Mouse (Mus musculus) MEL (cell line): ENCODE data around the gene Synpo2. TPM values are rescaled to one million over a fixed set of nuclear protein-coding genes. Genes with fewer than 3 reads are reported as not detected.

Experiments used
- DNase-seq: peaks from one replicate; pipeline ENCODE4 v3.0.0; 2011; ENCODE audit warnings: low read depth, low spot score
- H3K27ac ChIP-seq: 2 replicates; pipeline ENCODE4 v1.5.1; 2012; ENCODE audit warnings: low read depth, mild to moderate bottlenecking, control low read depth, low read length, moderate library complexity; ENCODE audit not compliant: control insufficient read depth
- H3K27me3 ChIP-seq, 2 experiments: fragments of 150-350 bp in 1 of 2; sonication (generic) in 1 of 2; 2 replicates each; pipeline ENCODE4 v1.6.1; 2012; ENCODE audit warnings: low read length in 2 of 2, mild to moderate bottlenecking in 2 of 2, improper control_type of control experiment in 1 of 2, moderate library complexity in 1 of 2; ENCODE audit not compliant: insufficient read depth in 2 of 2, control insufficient read depth in 1 of 2
- H3K36me3 ChIP-seq, 2 experiments: 2 replicates each; pipeline ENCODE4 v1.6.1; 2012 to 2014; ENCODE audit warnings: low read length in 2 of 2, improper control_type of control experiment in 1 of 2, inconsistent platforms in 1 of 2, mild to moderate bottlenecking in 1 of 2; ENCODE audit not compliant: insufficient read depth in 2 of 2, control insufficient read depth in 1 of 2
- H3K4me1 ChIP-seq, 2 experiments: fragments of 150-350 bp in 1 of 2; sonication (generic) in 1 of 2; 2 replicates each; pipeline ENCODE4 v1.6.1; 2012; ENCODE audit warnings: low read length in 2 of 2, improper control_type of control experiment in 1 of 2, mild to moderate bottlenecking in 1 of 2; ENCODE audit not compliant: insufficient read depth in 2 of 2, control insufficient read depth in 1 of 2
- H3K4me3 ChIP-seq, 2 experiments: fragments of 150-350 bp in 1 of 2; sonication (generic) in 1 of 2; 2 replicates each; pipeline ENCODE4 v1.5.1; 2012; ENCODE audit warnings: low read depth in 2 of 2, low read length in 2 of 2, mild to moderate bottlenecking in 2 of 2, moderate library complexity in 2 of 2, control low read depth in 1 of 2, improper control_type of control experiment in 1 of 2; ENCODE audit not compliant: control insufficient read depth in 1 of 2, insufficient read depth in 1 of 2
- H3K79me2 ChIP-seq: 2 replicates; pipeline ENCODE4 v1.6.1; 2012; ENCODE audit warnings: mild to moderate bottlenecking, low read length, moderate library complexity; ENCODE audit not compliant: control insufficient read depth, poor library complexity, insufficient read depth
- H3K9ac ChIP-seq: 2 replicates; pipeline ENCODE4 v1.6.1; 2012; ENCODE audit warnings: low read depth, mild to moderate bottlenecking, control low read depth, low read length, moderate library complexity; ENCODE audit not compliant: control insufficient read depth, poor library complexity, severe bottlenecking
- H3K9me3 ChIP-seq: fragments of 150-350 bp; sonication (generic); replicated peaks from 2 replicates; pipeline ENCODE4 v1.6.1; 2012; ENCODE audit warnings: mild to moderate bottlenecking, low read length, improper control_type of control experiment, moderate library complexity; ENCODE audit not compliant: insufficient read depth
- BHLHE40 ChIP-seq: IDR thresholded peaks from 2 replicates; pipeline ENCODE4 v1.6.1; 2012; ENCODE audit warnings: low read depth, mild to moderate bottlenecking, inconsistent platforms, low read length, improper control_type of control experiment, borderline replicate concordance
- CHD1 ChIP-seq: IDR thresholded peaks from 2 replicates; pipeline ENCODE4 v1.6.1; 2012; ENCODE audit warnings: low read depth, mild to moderate bottlenecking, inconsistent platforms, low read length, improper control_type of control experiment
- E2F4 ChIP-seq: IDR thresholded peaks from 2 replicates; pipeline ENCODE4 v1.6.1; 2011; ENCODE audit warnings: low read depth, low read length, improper control_type of control experiment, borderline replicate concordance
- EP300 ChIP-seq, 2 experiments: IDR thresholded peaks; 2 replicates each; pipeline ENCODE4 v1.6.1; 2011; ENCODE audit warnings: improper control_type of control experiment in 2 of 2, low read length in 2 of 2, low read depth in 1 of 2, mild to moderate bottlenecking in 1 of 2
- GABPA ChIP-seq: IDR thresholded peaks from 2 replicates; pipeline ENCODE4 v1.6.1; 2012; ENCODE audit warnings: low read depth, mild to moderate bottlenecking, inconsistent platforms, low read length, improper control_type of control experiment, moderate library complexity
- HCFC1 ChIP-seq: IDR thresholded peaks from 2 replicates; pipeline ENCODE4 v1.6.1; 2012; ENCODE audit warnings: low read depth, mild to moderate bottlenecking, inconsistent platforms, low read length, improper control_type of control experiment, moderate library complexity
- MAX ChIP-seq: IDR thresholded peaks from 2 replicates; pipeline ENCODE4 v1.6.1; 2011; ENCODE audit warnings: low read length, improper control_type of control experiment
- MXI1 ChIP-seq: IDR thresholded peaks from 2 replicates; pipeline ENCODE4 v1.6.1; 2011; ENCODE audit warnings: mild to moderate bottlenecking, low read depth, low read length, improper control_type of control experiment
- MYB ChIP-seq: IDR thresholded peaks from 2 replicates; pipeline ENCODE4 v1.6.1; 2011; ENCODE audit warnings: mild to moderate bottlenecking, low read depth, low read length, improper control_type of control experiment
- MYC ChIP-seq: IDR thresholded peaks from 2 replicates; pipeline ENCODE4 v1.6.1; 2011; ENCODE audit warnings: low read depth, mild to moderate bottlenecking, low read length, improper control_type of control experiment, moderate library complexity
- NRF1 ChIP-seq: IDR thresholded peaks from 2 replicates; pipeline ENCODE4 v1.6.1; 2014; ENCODE audit warnings: low read depth, mild to moderate bottlenecking, inconsistent platforms, low read length, improper control_type of control experiment, moderate library complexity; ENCODE audit not compliant: poor library complexity, insufficient read depth, severe bottlenecking
- POLR2A ChIP-seq, 2 experiments: IDR thresholded peaks; 2 replicates each; pipeline ENCODE4 v1.6.1; 2011 to 2012; ENCODE audit warnings: low read length in 2 of 2, mild to moderate bottlenecking in 2 of 2, control low read depth in 1 of 2, improper control_type of control experiment in 1 of 2, low read depth in 1 of 2, moderate library complexity in 1 of 2; ENCODE audit not compliant: control insufficient read depth in 1 of 2, insufficient read depth in 1 of 2, poor library complexity in 1 of 2
- RCOR1 ChIP-seq: IDR thresholded peaks from 2 replicates; pipeline ENCODE4 v1.6.1; 2012; ENCODE audit warnings: low read depth, mild to moderate bottlenecking, inconsistent platforms, low read length, improper control_type of control experiment
- TAL1 ChIP-seq: IDR thresholded peaks from 2 replicates; pipeline ENCODE4 v1.6.1; 2012; ENCODE audit warnings: mild to moderate bottlenecking, inconsistent platforms, low read length, moderate library complexity, mixed read lengths
- TCF12 ChIP-seq: IDR thresholded peaks from 2 replicates; pipeline ENCODE4 v1.6.1; 2014; ENCODE audit warnings: low read depth, mild to moderate bottlenecking, inconsistent platforms, low read length, improper control_type of control experiment, moderate library complexity
- UBTF ChIP-seq: IDR thresholded peaks from 2 replicates; pipeline ENCODE4 v1.6.1; 2012; ENCODE audit warnings: low read depth, mild to moderate bottlenecking, inconsistent platforms, low read length, improper control_type of control experiment, moderate library complexity, borderline replicate concordance; ENCODE audit not compliant: insufficient read depth
- USF1 ChIP-seq: IDR thresholded peaks from 2 replicates; pipeline ENCODE4 v1.6.1; 2014; ENCODE audit warnings: low read depth, mild to moderate bottlenecking, inconsistent platforms, low read length, improper control_type of control experiment, moderate library complexity
- USF2 ChIP-seq, 2 experiments: IDR thresholded peaks; 2 replicates each; pipeline ENCODE4 v1.6.1; 2011 to 2012; ENCODE audit warnings: improper control_type of control experiment in 2 of 2, low read length in 2 of 2, borderline replicate concordance in 1 of 2, inconsistent platforms in 1 of 2, low read depth in 1 of 2, mild to moderate bottlenecking in 1 of 2; ENCODE audit not compliant: insufficient read depth in 1 of 2
- ZKSCAN1 ChIP-seq: IDR thresholded peaks from 2 replicates; pipeline ENCODE4 v1.6.1; 2012; ENCODE audit warnings: low read depth, mild to moderate bottlenecking, inconsistent platforms, low read length, improper control_type of control experiment, moderate library complexity
- polyA plus RNA-seq, 2 experiments: library from polyadenylated mRNA; stranded (reverse) in 1 of 2; unstranded in 1 of 2; fragments of >175 nt in 1 of 2; fragments of >200 nt in 1 of 2; gene quantifications; 2 replicates each; pipeline versions ENCODE4 v1.2.1 to v1.2.4; 2012; ENCODE audit warnings: low replicate concordance in 2 of 2, low read depth in 1 of 2; ENCODE audit not compliant: insufficient read length in 2 of 2, insufficient read depth in 1 of 2, missing spikeins in 1 of 2
- total RNA-seq: library from RNA; depleted of rRNA; stranded (reverse); fragments of 300-350 nt; gene quantifications from 2 replicates; pipeline ENCODE4 v1.2.3, GENCODE M21; 2012

The Synpo2 gene
- total and polyA plus RNA-seq, 3 experiments: 0.04 TPM; not detected in 2

DNA sequence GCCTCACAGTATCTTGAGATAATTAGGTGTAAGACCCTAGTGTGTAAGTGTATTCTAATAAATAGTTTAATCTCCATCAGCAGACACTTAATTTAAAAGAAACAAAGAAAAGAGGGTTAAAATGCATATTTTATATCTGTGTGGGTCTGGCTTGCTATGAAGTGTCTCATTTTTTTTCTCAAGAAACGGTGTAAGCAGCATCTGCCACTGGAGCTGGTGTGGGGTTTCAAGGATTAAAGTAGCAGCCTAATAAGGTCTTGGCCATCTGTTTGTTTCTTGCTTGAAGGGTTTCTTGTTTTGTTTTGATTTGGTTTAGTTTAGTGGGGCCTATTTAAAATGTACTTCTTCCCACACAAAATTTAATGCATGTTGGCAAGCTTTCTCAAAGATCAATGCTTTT lies 46.1 kb downstream of the Synpo2 start:
- H3K9me3 ChIP-seq: no peaks in the 10 kb centered on the region
- no peaks in the 10 kb centered on the region for H3K36me3 ChIP-seq
- TF ChIP-seq BHLHE40: no peak
- TF ChIP-seq E2F4: no peak
- no peak for TF ChIP-seq MYB
- TF ChIP-seq GABPA: no peak
- TF ChIP-seq TAL1: no peak
- TF ChIP-seq USF1: no peak
- TF ChIP-seq MXI1: no peak
- no peak for TF ChIP-seq CHD1
- no peak for TF ChIP-seq USF2 (IDR thresholded peaks at IDR 0.05; ENCODE audit: borderline replicate concordance in 1 of 2, insufficient read depth in 1 of 2, low read depth in 1 of 2, low read length in 2 of 2)
- no peak for TF ChIP-seq MYC
- no peak for TF ChIP-seq POLR2A (IDR thresholded peaks at IDR 0.05; ENCODE audit: control insufficient read depth in 1 of 2, insufficient read depth in 1 of 2, low read depth in 1 of 2, low read length in 2 of 2, poor library complexity in 1 of 2)
- no peak for TF ChIP-seq HCFC1
- TF ChIP-seq TCF12: no peak
- DNase-seq: no peak
- H3K9ac ChIP-seq: no peak overlapping the region
- no peaks in the 10 kb centered on the region for H3K79me2 ChIP-seq
- no peaks in the 10 kb centered on the region; a peak in 1 of 4 replicates for H3K4me1 ChIP-seq
- no peak overlapping the region for H3K27ac ChIP-seq
- no peaks in the 10 kb centered on the region for H3K27me3 ChIP-seq
- H3K4me3 ChIP-seq: no peak overlapping the region

DNA sequence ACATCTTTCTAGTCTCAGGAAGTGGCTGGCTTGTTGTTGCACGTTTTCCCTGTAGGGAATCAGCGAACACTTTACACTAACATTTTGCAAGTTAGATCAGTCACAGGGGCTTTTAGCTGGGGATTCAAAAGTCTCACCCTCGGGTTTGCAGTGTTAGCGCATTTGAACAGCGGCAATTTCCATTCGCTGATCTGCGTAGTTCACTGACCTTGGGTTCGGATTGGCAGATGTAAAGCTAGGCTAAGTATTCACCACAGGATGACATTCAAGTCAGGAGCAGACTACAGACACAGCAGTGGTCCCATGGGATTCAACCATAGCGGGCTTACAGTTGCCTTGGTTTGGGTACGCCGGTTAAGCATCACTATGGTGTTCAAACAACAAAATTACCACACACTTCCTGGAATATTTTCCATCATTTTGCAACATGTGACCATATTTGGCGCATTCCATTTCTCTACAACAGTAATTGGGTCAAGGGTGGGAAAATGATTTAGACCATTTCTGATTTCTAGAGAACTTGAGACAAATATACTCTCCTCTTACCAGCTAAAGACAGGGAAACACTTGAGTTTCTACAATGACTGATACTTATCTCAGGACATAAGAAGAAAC lies 47.2 kb downstream of the Synpo2 start:
- Histone ChIP-seq H3K27me3 (no peaks in the 10 kb centered on the region), H3K9ac (no peak overlapping the region), H3K9me3 (no peaks in the 10 kb centered on the region), H3K27ac (no peak overlapping the region), H3K79me2 (no peaks in the 10 kb centered on the region), H3K4me3 (no peak overlapping the region), H3K36me3 (no peaks in the 10 kb centered on the region), H3K4me1 (no peaks in the 10 kb centered on the region; a peak in 1 of 4 replicates)
- TF ChIP-seq ZKSCAN1 (no peak), HCFC1 (no peak), EP300 (IDR thresholded peaks at IDR 0.05; ENCODE audit: low read depth in 1 of 2, low read length in 2 of 2) (no peak), MYB (no peak), RCOR1 (no peak), UBTF (no peak), MAX (no peak), NRF1 (no peak), E2F4 (no peak)
- no peak for DNase-seq
